Mouse (Mus musculus) 3134 (cell line): ENCODE data around the gene Mus81.
"Not testable (repeated sequence)": the region's sequence is repeated elsewhere in the genome, so short reads cannot be mapped to it uniquely, and the experiment has no call there.

Experiments used
- DNase-seq: peaks from one replicate; pipeline ENCODE4 v3.0.0-alpha.2; 2011; ENCODE audit warnings: low spot score; ENCODE audit not compliant: insufficient read length; ENCODE audit errors: extremely low read depth

The Mus81 gene

GRCm38 (mm10) chr19:5493301-5493721 lies 5.1 kb upstream of the Mus81 start:
- not testable (repeated sequence) for DNase-seq

- DNase-seq, result no peak
Measured at GRCm38 (mm10) chr19:5492641-5493040, 4.4 kb upstream of the Mus81 start.

- DNase-seq, result peak; percentile 82
Measured at GRCm38 (mm10) chr19:5490898-5491708, 2.9 kb upstream of the Mus81 start.

GRCm38 (mm10) chr19:5490313-5490897 lies 2.2 kb upstream of the Mus81 start, which contains the start of gene Cfl1:
Cfl1 (plus strand) TSS chr19:5490455.
- peak; percentile 96 for DNase-seq

- not testable (repeated sequence) for DNase-seq
Measured at GRCm38 (mm10) chr19:5489721-5490120, 1.5 kb upstream of the Mus81 start.

GRCm38 (mm10) chr19:5488878-5489571 lies 823 bp upstream of the Mus81 start:
- peak; percentile 96 for DNase-seq

- DNase-seq, result no peak
Measured at GRCm38 (mm10) chr19:5486771-5487170, 1.4 kb downstream of the Mus81 start.

- no peak for DNase-seq
Measured at GRCm38 (mm10) chr19:5486286-5486685, 1.9 kb downstream of the Mus81 start.

- no peak for DNase-seq
Measured at GRCm38 (mm10) chr19:5485821-5486220, 2.4 kb downstream of the Mus81 start.

GRCm38 (mm10) chr19:5485371-5485770 lies 2.8 kb downstream of the Mus81 start:
- DNase-seq, result no peak

- no peak for DNase-seq
Measured at GRCm38 (mm10) chr19:5484496-5484895, 3.7 kb downstream of the Mus81 start.

GRCm38 (mm10) chr19:5483386-5484359 lies 4.5 kb downstream of the Mus81 start:
- no peak for DNase-seq

GRCm38 (mm10) chr19:5481398-5481797 lies 6.8 kb downstream of the Mus81 start:
- no peak for DNase-seq

GRCm38 (mm10) chr19:5480016-5480415 lies 8.2 kb downstream of the Mus81 start:
- DNase-seq, result no peak

- no peak for DNase-seq
Measured at GRCm38 (mm10) chr19:5477668-5478300, 10.4 kb downstream of the Mus81 start.

GRCm38 (mm10) chr19:5477004-5477667 lies 11.1 kb downstream of the Mus81 start:
- no peak for DNase-seq

- DNase-seq, result peak; percentile 71
Measured at GRCm38 (mm10) chr19:5475069-5475714, 13.0 kb downstream of the Mus81 start.

GRCm38 (mm10) chr19:5474281-5475068 lies 13.7 kb downstream of the Mus81 start:
- DNase-seq, result peak; percentile 72
